Mouse (Mus musculus) CH12.LX (cell line): ENCODE measurements around the gene Myo10. TPM values are rescaled to one million over a fixed set of nuclear protein-coding genes. Genes with fewer than 3 reads are reported as not detected.

ENCODE experiments used
- DNase-seq: peaks from one replicate; pipeline ENCODE4 v3.0.0-alpha.2; 2013; ENCODE audit errors: extremely low read depth
- H3K27ac ChIP-seq: 2 replicates; pipeline ENCODE4 v1.5.1; 2012; ENCODE audit warnings: low read depth, mild to moderate bottlenecking, control low read depth, moderate library complexity; ENCODE audit not compliant: insufficient read depth
- H3K27me3 ChIP-seq: replicated peaks from 2 replicates; pipeline ENCODE3; 2012; ENCODE audit warnings: inconsistent platforms
- H3K36me3 ChIP-seq, 2 experiments: replicated peaks in 1 of 2; 2 replicates each; pipeline versions ENCODE3 to v1.6.1; 2012; ENCODE audit warnings: inconsistent platforms in 1 of 2, low read length in 1 of 2, mild to moderate bottlenecking in 1 of 2, mixed read lengths in 1 of 2, moderate library complexity in 1 of 2; ENCODE audit not compliant: control insufficient read depth in 1 of 2, insufficient read depth in 1 of 2
- H3K4me1 ChIP-seq, 2 experiments: 2 replicates each; pipeline ENCODE4 v1.6.1; 2012; ENCODE audit warnings: inconsistent platforms in 1 of 2, moderate library complexity in 1 of 2; ENCODE audit not compliant: insufficient read depth in 2 of 2, control insufficient read depth in 1 of 2
- H3K4me2 ChIP-seq: 2 replicates; pipeline ENCODE4 v1.6.1; 2012; ENCODE audit warnings: low read depth, mild to moderate bottlenecking, control low read depth; ENCODE audit not compliant: poor library complexity, insufficient read depth, severe bottlenecking
- H3K4me3 ChIP-seq, 3 experiments: fragments of 150-350 bp in 1 of 3; sonication (generic) in 1 of 3; replicated peaks in 1 of 3; 2 replicates each; pipeline versions ENCODE3 to v1.5.1; 2011 to 2012; ENCODE audit warnings: low read depth in 2 of 3, low read length in 2 of 3, mild to moderate bottlenecking in 2 of 3, moderate library complexity in 2 of 3, control low read depth in 1 of 3, improper control_type of control experiment in 1 of 3, inconsistent platforms in 1 of 3, mixed read lengths in 1 of 3; ENCODE audit not compliant: poor library complexity in 1 of 3
- H3K79me2 ChIP-seq: replicated peaks from 2 replicates; pipeline ENCODE4 v1.6.1; 2012; ENCODE audit warnings: mild to moderate bottlenecking, moderate library complexity; ENCODE audit not compliant: control insufficient read depth, poor library complexity, insufficient read depth, severe bottlenecking; ENCODE audit errors: extremely low read depth
- H3K9ac ChIP-seq: 2 replicates; pipeline ENCODE4 v1.6.1; 2012; ENCODE audit warnings: low read depth, mild to moderate bottlenecking, control low read depth, moderate library complexity; ENCODE audit not compliant: insufficient read depth
- H3K9me3 ChIP-seq: replicated peaks from 2 replicates; pipeline ENCODE3; 2012; ENCODE audit warnings: low read length, inconsistent platforms, mixed read lengths
- CTCF ChIP-seq, 2 experiments: IDR thresholded peaks in 1 of 2; conservative IDR thresholded peaks in 1 of 2; 2 replicates each; pipeline ENCODE4 v1.5.1; 2011 to 2012; ENCODE audit warnings: low read depth in 2 of 2, low read length in 2 of 2, improper control_type of control experiment in 1 of 2, inconsistent platforms in 1 of 2, mild to moderate bottlenecking in 1 of 2, moderate library complexity in 1 of 2
- GABPA ChIP-seq: IDR thresholded peaks from 2 replicates; pipeline ENCODE4 v1.6.1; 2012; ENCODE audit warnings: low read depth, low read length, improper control_type of control experiment, inconsistent platforms; ENCODE audit not compliant: insufficient replicate concordance
- HCFC1 ChIP-seq: IDR thresholded peaks from 2 replicates; pipeline ENCODE4 v1.6.1; 2012; ENCODE audit warnings: low read depth, mild to moderate bottlenecking, inconsistent platforms, low read length, improper control_type of control experiment
- IRF4 ChIP-seq: IDR thresholded peaks from 2 replicates; pipeline ENCODE4 v1.6.1; 2014; ENCODE audit warnings: low read depth, mild to moderate bottlenecking, inconsistent platforms, low read length, improper control_type of control experiment
- JUN ChIP-seq: IDR thresholded peaks from 2 replicates; pipeline ENCODE4 v1.6.1; 2011; ENCODE audit warnings: low read depth, mild to moderate bottlenecking, low read length, improper control_type of control experiment, moderate library complexity; ENCODE audit not compliant: insufficient read depth
- MAX ChIP-seq: IDR thresholded peaks from 2 replicates; pipeline ENCODE4 v1.6.1; 2011; ENCODE audit warnings: low read length, improper control_type of control experiment
- MEF2A ChIP-seq: IDR thresholded peaks from 2 replicates; pipeline ENCODE4 v1.6.1; 2014; ENCODE audit warnings: low read depth, mild to moderate bottlenecking, inconsistent platforms, low read length, improper control_type of control experiment, borderline replicate concordance
- MYC ChIP-seq: IDR thresholded peaks from 2 replicates; pipeline ENCODE4 v1.6.1; 2011; ENCODE audit warnings: low read depth, mild to moderate bottlenecking, improper control_type of control experiment, low read length
- NELFE ChIP-seq: IDR thresholded peaks from 2 replicates; pipeline ENCODE4 v1.6.1; 2011; ENCODE audit warnings: low read depth, low read length, improper control_type of control experiment
- SIN3A ChIP-seq: IDR thresholded peaks from 2 replicates; pipeline ENCODE4 v1.6.1; 2012; ENCODE audit warnings: low read length, improper control_type of control experiment, inconsistent platforms
- SMC3 ChIP-seq: IDR thresholded peaks from 2 replicates; pipeline ENCODE4 v1.6.1; 2011; ENCODE audit warnings: low read depth, low read length, improper control_type of control experiment
- TBP ChIP-seq: conservative IDR thresholded peaks from 2 replicates; pipeline ENCODE4 v1.6.1; 2011; ENCODE audit warnings: low read depth, low read length, improper control_type of control experiment
- USF1 ChIP-seq: IDR thresholded peaks from 2 replicates; pipeline ENCODE4 v1.6.1; 2014; ENCODE audit warnings: low read depth, mild to moderate bottlenecking, inconsistent platforms, low read length, improper control_type of control experiment
- USF2 ChIP-seq: conservative IDR thresholded peaks from 2 replicates; pipeline ENCODE4 v1.6.1; 2011; ENCODE audit warnings: low read depth, low read length, improper control_type of control experiment
- ZC3H11A ChIP-seq: IDR thresholded peaks from 2 replicates; pipeline ENCODE4 v1.6.1; 2012; ENCODE audit warnings: low read depth, mild to moderate bottlenecking, inconsistent platforms, low read length, improper control_type of control experiment
- ZKSCAN1 ChIP-seq: IDR thresholded peaks from 2 replicates; pipeline ENCODE4 v1.6.1; 2012; ENCODE audit warnings: low read depth, inconsistent platforms, low read length, improper control_type of control experiment, borderline replicate concordance
- dilution Hi-C: fragments of 300-500 bp; cut with MboI; formaldehyde crosslinking; loops from 2 replicates; pipeline ENCODE4 v1.14.3; 2020; ENCODE audit warnings: low sequenced_read_pairs; ENCODE audit not compliant: extremely low pct_unique_long_range_greater_than_20kb, extremely low pct_ligation_motif_present
- in situ Hi-C: fragments of 300-500 bp; cut with MboI; formaldehyde crosslinking; loops from 3 replicates; pipeline ENCODE4 v1.14.3; 2019; ENCODE audit warnings: low sequenced_read_pairs, low pct_ligation_motif_present, low pct_unique_long_range_greater_than_20kb, mixed read lengths
- polyA plus RNA-seq: library from polyadenylated mRNA; unstranded; fragments of >175 nt; gene quantifications from 2 replicates; pipeline ENCODE4 v1.2.1, GENCODE M21; 2012; ENCODE audit warnings: low read depth; ENCODE audit not compliant: insufficient read length
- total RNA-seq, 2 experiments: library from RNA; depleted of rRNA; stranded (reverse); fragments of 300-350 nt in 1 of 2; fragments of >200 nt in 1 of 2; gene quantifications; 2 replicates each; pipeline ENCODE4 v1.2.3; 2012 to 2014

Gene Myo10
- total and polyA plus RNA-seq, 3 experiments = 6.4 to 13.6 (median 8.6) TPM

GRCm38 (mm10) chr15:25611178-25611577 lies 11.1 kb upstream of the Myo10 start:
- dilution Hi-C loops = no loop called here
- H3K9ac ChIP-seq = no peak overlapping the region
- H3K9me3 ChIP-seq = no peaks in the 10 kb centered on the region
- H3K4me3 ChIP-seq = no peak overlapping the region
- no peak overlapping the region for H3K27ac ChIP-seq
- DNase-seq = no peak
- H3K27me3 ChIP-seq = no peaks in the 10 kb centered on the region
- H3K4me1 ChIP-seq = no peaks in the 10 kb centered on the region
- in situ Hi-C loops = loop anchor here (25.0 kb wide), 1 partner anchor 174 kb away; no protein-coding TSS in a partner anchor
- TF ChIP-seq CTCF (conservative IDR thresholded peaks at IDR 0.05 in 1 of 2, IDR thresholded peaks at IDR 0.05 in 1 of 2; ENCODE audit: low read depth in 2 of 2, low read length in 2 of 2) (no peak), ZC3H11A (no peak), HCFC1 (no peak), JUN (no peak), MEF2A (no peak), ZKSCAN1 (no peak), SIN3A (no peak), IRF4 (no peak), USF1 (no peak), TBP (no peak), GABPA (no peak), MAX (no peak), USF2 (no peak), NELFE (no peak), SMC3 (no peak), MYC (no peak)
- TF ChIP-seq, all 38 proteins: peak for 0
- Histone ChIP-seq H3K4me2 (no peak overlapping the region), H3K79me2 (no peaks in the 10 kb centered on the region), H3K36me3 (no peaks in the 10 kb centered on the region)

DNA sequence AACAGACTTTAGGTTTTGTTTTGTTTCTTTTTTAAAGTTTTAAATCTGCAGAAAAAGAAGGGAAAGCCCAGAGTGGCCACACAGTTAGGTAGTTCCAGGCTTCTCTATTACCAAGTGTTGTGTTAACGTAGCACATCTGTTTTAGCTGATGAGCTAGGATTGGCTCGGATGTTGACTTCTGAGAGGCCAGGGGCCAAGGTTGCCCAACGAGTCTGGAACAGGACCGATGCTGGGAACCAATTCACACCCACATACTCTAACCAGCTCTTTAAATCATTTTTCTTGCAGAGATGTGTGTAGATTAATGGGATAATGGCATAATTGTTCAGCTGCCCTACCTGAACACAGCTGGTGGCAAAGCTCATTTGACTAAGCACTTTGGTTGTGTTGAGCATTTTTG lies 1.8 kb upstream of the Myo10 start:
- in situ Hi-C loops = loop anchor here (25.0 kb wide), 1 partner anchor 183 kb away; no protein-coding TSS in a partner anchor
- no peak overlapping the region for H3K9ac ChIP-seq
- H3K27me3 ChIP-seq = no peaks in the 10 kb centered on the region
- no peak for DNase-seq
- no peak overlapping the region for H3K4me2 ChIP-seq
- no peaks in the 10 kb centered on the region for H3K36me3 ChIP-seq
- dilution Hi-C loops = no loop called here
- H3K9me3 ChIP-seq = peaks cover 14% of the 10 kb centered on the region
- H3K4me1 ChIP-seq = no peaks in the 10 kb centered on the region
- TF ChIP-seq NELFE (no peak), USF2 (no peak), TBP (no peak)
- H3K27ac ChIP-seq = no peak overlapping the region
- no peaks in the 10 kb centered on the region for H3K79me2 ChIP-seq
- no peak overlapping the region for H3K4me3 ChIP-seq
